Mouse (Mus musculus): ENCODE data around the gene Sesn3. TPM values are rescaled to one million over a fixed set of nuclear protein-coding genes. Genes with fewer than 3 reads are reported as not detected.

Gene Sesn3
- polyA plus RNA-seq, 1 experiment = 14.1 TPM

DNA sequence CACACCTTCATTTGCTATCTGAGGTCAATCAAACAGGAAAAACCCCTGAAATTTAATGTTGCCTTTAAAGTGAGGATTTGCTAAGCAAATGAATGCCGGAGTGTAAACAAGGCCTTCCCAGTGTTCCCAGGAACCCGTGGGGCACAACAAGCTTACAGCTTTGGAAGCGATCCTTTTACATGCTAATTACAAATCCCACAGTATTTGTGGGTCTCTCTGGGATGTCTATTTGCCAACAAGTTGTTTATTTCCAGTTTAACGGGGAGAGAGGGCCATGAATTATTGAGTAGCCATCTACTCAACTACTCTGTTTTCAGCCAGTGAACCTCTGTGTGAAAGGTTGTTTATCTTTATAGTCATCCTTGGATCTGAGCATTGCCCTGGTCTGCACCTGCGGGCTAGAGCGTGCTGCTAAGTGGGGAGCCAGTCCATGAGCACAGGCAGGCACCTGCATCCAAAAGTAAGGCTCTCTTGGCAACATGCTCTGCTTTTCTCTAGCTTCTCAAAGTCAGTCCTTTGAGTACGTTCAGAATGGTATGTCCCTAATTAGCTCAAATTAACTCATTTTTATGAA, 29.8 kb upstream of the Sesn3 start:
- Histone ChIP-seq H3K27ac (ENCODE audit: control insufficient read depth, insufficient read depth, low read depth, low read length) (no peak overlapping the region), H3K4me1 (ENCODE audit: control insufficient read depth, insufficient read depth, low read length) (no peaks in the 10 kb centered on the region), H3K4me3 (ENCODE audit: control insufficient read depth, low read depth, low read length) (no peak overlapping the region), H3K27me3 (ENCODE audit: control insufficient read depth, insufficient read depth, low read length) (no peaks in the 10 kb centered on the region), H3K36me3 (ENCODE audit: control insufficient read depth, insufficient read depth, low read length) (no peaks in the 10 kb centered on the region)
- TF ChIP-seq CTCF (IDR thresholded peaks at IDR 0.05; ENCODE audit: control insufficient read depth, insufficient read depth, insufficient replicate concordance, low read depth, low read length) = no peak
- TF ChIP-seq POLR2A (IDR thresholded peaks at IDR 0.05; ENCODE audit: control insufficient read depth, low read depth, low read length) = no peak

DNA sequence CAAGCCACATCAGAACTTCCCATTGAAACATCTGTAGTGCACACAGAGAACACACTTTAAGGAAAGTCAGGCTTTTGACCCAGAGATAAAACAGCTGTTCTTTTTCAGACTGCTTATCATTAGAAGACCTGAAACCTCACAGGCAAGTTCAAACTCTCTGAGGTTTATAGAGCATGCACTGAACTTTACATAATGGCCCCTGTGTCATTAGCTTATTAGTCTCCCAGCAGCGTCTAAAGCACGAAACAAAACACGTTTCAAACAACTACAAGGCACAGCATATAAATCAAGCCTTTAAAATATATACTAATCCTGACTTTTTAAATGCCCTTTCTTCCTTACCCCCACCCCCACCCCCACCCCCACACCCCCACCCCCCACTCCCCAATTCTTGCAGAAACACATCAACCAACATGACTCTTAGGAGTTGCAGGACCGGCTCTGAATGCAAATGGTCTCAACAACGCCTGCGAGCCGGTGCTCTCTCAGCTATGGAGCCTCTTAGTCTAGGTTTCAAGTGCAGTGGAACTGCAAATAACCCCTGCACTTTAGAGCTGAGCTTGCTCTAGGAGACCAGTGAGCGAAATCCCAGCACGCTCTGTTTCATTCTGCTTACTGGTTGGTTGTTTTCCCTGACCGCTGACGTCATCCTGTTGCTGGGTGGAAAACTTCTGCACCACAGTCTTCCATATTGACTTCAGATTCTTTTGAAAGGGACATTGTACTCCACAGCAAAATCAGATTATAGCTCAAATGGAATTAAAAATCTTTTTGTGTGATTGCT, 28.7 kb upstream of the Sesn3 start:
- Histone ChIP-seq H3K27me3 (ENCODE audit: control insufficient read depth, insufficient read depth, low read length) (no peaks in the 10 kb centered on the region), H3K27ac (ENCODE audit: control insufficient read depth, insufficient read depth, low read depth, low read length) (no peak overlapping the region), H3K36me3 (ENCODE audit: control insufficient read depth, insufficient read depth, low read length) (no peaks in the 10 kb centered on the region), H3K4me1 (ENCODE audit: control insufficient read depth, insufficient read depth, low read length) (no peaks in the 10 kb centered on the region), H3K4me3 (ENCODE audit: control insufficient read depth, low read depth, low read length) (no peak overlapping the region)
- no peak for TF ChIP-seq POLR2A (IDR thresholded peaks at IDR 0.05; ENCODE audit: control insufficient read depth, low read depth, low read length)
- no peak for TF ChIP-seq CTCF (IDR thresholded peaks at IDR 0.05; ENCODE audit: control insufficient read depth, insufficient read depth, insufficient replicate concordance, low read depth, low read length)

DNA sequence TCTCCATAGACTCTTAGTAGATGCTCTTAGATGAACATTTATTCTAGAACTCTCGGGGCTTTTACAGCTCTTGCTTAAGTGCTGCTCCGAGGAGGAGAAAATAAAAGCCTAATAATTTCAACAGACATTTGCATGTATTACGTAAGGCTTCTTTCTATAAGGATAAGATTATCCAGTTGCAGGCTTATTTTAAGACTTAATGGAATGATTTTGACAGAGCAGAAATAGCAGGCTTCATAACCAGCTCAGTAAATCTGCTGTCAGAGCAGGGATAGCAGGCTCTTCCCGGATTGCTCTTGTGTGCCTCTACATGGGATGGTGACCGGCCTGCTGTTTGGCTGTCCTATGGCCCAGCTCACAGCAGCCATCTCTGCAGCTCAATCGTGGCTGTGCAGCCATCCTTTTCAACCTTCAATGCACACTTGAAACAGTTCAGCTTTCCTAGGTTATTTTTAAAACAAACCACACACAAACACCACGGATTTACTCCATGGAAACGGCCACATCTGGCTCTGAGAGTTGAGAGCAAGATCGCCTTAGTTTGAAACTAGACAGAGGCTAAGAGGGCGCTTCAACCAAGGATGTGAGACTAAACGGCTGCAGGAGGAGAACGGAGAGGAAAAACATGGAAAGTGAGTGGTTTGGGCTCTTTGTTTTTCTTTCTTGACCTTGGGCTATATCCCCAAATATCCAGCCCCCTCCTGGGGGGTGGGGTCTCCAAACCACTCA, 27.2 kb upstream of the Sesn3 start:
- H3K4me3 ChIP-seq (ENCODE audit: control insufficient read depth, low read depth, low read length) = no peak overlapping the region
- no peaks in the 10 kb centered on the region for H3K27me3 ChIP-seq (ENCODE audit: control insufficient read depth, insufficient read depth, low read length)
- H3K36me3 ChIP-seq (ENCODE audit: control insufficient read depth, insufficient read depth, low read length) = no peaks in the 10 kb centered on the region
- H3K27ac ChIP-seq (ENCODE audit: control insufficient read depth, insufficient read depth, low read depth, low read length) = no peak overlapping the region
- no peaks in the 10 kb centered on the region for H3K4me1 ChIP-seq (ENCODE audit: control insufficient read depth, insufficient read depth, low read length)
- TF ChIP-seq CTCF (IDR thresholded peaks at IDR 0.05; ENCODE audit: control insufficient read depth, insufficient read depth, insufficient replicate concordance, low read depth, low read length) (no peak), POLR2A (IDR thresholded peaks at IDR 0.05; ENCODE audit: control insufficient read depth, low read depth, low read length) (no peak)

DNA sequence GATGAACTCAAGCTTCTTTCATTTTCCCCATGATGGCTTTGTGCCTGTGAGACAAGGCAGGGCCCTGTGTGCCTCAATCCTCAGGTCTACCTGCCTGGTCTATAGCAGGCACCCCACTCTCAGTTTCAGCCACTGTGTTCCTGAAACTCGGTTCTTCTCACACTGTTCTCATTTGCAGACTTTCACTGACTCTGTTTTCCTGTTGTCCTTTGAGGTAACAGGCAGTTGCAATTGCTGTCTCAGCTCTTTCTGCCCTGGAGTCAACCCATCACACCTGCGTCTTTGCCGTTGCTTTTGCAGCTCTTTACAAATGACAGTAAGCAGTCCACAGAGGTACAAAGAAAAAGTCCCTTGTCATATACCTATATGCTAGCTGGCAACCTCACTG, 26.7 kb upstream of the Sesn3 start:
- H3K4me1 ChIP-seq (ENCODE audit: control insufficient read depth, insufficient read depth, low read length) = no peaks in the 10 kb centered on the region
- H3K27me3 ChIP-seq (ENCODE audit: control insufficient read depth, insufficient read depth, low read length) = no peaks in the 10 kb centered on the region
- TF ChIP-seq CTCF (IDR thresholded peaks at IDR 0.05; ENCODE audit: control insufficient read depth, insufficient read depth, insufficient replicate concordance, low read depth, low read length) = no peak
- TF ChIP-seq POLR2A (IDR thresholded peaks at IDR 0.05; ENCODE audit: control insufficient read depth, low read depth, low read length) = no peak
- no peak overlapping the region for H3K4me3 ChIP-seq (ENCODE audit: control insufficient read depth, low read depth, low read length)
- no peak overlapping the region for H3K27ac ChIP-seq (ENCODE audit: control insufficient read depth, insufficient read depth, low read depth, low read length)
- no peaks in the 10 kb centered on the region for H3K36me3 ChIP-seq (ENCODE audit: control insufficient read depth, insufficient read depth, low read length)

DNA sequence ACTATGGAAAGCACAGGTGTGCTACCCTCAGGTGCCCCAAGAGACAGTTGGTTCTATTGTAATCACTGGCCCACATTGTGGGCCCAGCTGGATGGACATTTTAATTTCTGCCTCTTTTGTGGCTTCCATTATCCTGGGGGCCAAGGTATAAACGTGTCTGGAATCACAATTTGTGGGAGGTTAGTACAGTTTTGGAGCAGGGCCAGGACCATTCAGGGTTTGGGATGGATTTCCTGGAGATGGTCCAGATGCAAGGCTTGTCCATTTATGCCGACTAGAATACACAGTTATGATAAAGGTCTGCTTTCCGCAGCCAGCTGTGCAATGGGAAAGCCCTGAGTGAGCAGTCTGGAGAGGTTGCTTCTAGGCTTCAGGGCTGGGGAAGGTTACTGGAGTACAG, 13.7 kb upstream of the Sesn3 start:
- Histone ChIP-seq H3K4me3 (ENCODE audit: control insufficient read depth, low read depth, low read length) (no peak overlapping the region), H3K36me3 (ENCODE audit: control insufficient read depth, insufficient read depth, low read length) (no peaks in the 10 kb centered on the region), H3K27ac (ENCODE audit: control insufficient read depth, insufficient read depth, low read depth, low read length) (no peak overlapping the region), H3K4me1 (ENCODE audit: control insufficient read depth, insufficient read depth, low read length) (no peaks in the 10 kb centered on the region), H3K27me3 (ENCODE audit: control insufficient read depth, insufficient read depth, low read length) (no peaks in the 10 kb centered on the region)
- no peak for TF ChIP-seq POLR2A (IDR thresholded peaks at IDR 0.05; ENCODE audit: control insufficient read depth, low read depth, low read length)

DNA sequence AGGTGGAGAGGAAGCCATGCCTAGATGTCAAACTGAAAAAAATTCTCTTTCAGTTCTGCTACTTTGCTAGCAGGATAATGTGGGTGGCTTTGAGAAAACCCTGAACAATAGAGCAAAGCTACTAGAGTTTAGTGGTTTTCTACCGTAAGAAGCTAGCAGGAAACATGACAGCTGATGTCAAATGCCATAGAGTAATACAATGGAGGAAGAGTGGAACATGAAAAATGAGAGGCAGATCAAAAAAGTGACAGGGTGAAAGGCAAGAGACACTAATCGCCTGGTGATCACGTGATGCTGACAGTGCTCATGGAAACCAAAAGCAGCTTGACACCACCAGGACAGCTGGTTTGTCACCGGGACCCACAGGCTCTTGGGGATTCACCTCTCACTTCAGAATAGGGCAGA, 12.3 kb upstream of the Sesn3 start:
- no peaks in the 10 kb centered on the region for H3K4me1 ChIP-seq (ENCODE audit: control insufficient read depth, insufficient read depth, low read length)
- no peaks in the 10 kb centered on the region for H3K27me3 ChIP-seq (ENCODE audit: control insufficient read depth, insufficient read depth, low read length)
- no peak overlapping the region for H3K27ac ChIP-seq (ENCODE audit: control insufficient read depth, insufficient read depth, low read depth, low read length)
- no peak for TF ChIP-seq POLR2A (IDR thresholded peaks at IDR 0.05; ENCODE audit: control insufficient read depth, low read depth, low read length)
- TF ChIP-seq CTCF (IDR thresholded peaks at IDR 0.05; ENCODE audit: control insufficient read depth, insufficient read depth, insufficient replicate concordance, low read depth, low read length) = no peak
- H3K36me3 ChIP-seq (ENCODE audit: control insufficient read depth, insufficient read depth, low read length) = no peaks in the 10 kb centered on the region
- no peak overlapping the region for H3K4me3 ChIP-seq (ENCODE audit: control insufficient read depth, low read depth, low read length)

DNA sequence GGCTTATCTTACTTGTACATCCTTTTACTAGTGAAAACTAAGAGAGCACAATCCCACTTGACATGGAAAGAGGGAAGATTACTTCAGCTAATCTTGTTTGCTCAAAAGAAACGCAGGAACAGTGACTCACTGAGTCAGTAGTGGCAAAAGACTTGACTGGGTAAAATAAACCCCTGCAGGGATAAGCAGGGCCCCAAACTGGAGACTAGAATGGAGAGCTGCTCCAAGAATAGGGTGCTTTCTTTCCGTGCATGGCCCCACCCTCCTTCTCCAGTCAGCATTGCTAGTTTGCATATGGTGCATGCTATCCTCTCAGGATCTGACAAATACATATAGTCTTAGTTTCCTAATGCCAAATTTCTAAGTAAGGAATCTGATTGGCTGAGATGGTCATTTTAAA, 8.4 kb upstream of the Sesn3 start:
- Histone ChIP-seq H3K36me3 (ENCODE audit: control insufficient read depth, insufficient read depth, low read length) (no peaks in the 10 kb centered on the region), H3K27ac (ENCODE audit: control insufficient read depth, insufficient read depth, low read depth, low read length) (no peak overlapping the region), H3K27me3 (ENCODE audit: control insufficient read depth, insufficient read depth, low read length) (no peaks in the 10 kb centered on the region), H3K4me3 (ENCODE audit: control insufficient read depth, low read depth, low read length) (no peak overlapping the region), H3K4me1 (ENCODE audit: control insufficient read depth, insufficient read depth, low read length) (no peaks in the 10 kb centered on the region)
- TF ChIP-seq POLR2A (IDR thresholded peaks at IDR 0.05; ENCODE audit: control insufficient read depth, low read depth, low read length) = no peak
- TF ChIP-seq CTCF (IDR thresholded peaks at IDR 0.05; ENCODE audit: control insufficient read depth, insufficient read depth, insufficient replicate concordance, low read depth, low read length) = no peak
